Mouse (Mus musculus) megakaryocyte, embryonic 14.5 days (primary cell): Measurements from ENCODE around the gene Kif11.

ENCODE experiments used
- FLI1 ChIP-seq: IDR thresholded peaks from 2 replicates; pipeline ENCODE4 v1.6.1; 2012; ENCODE audit warnings: low read length, inconsistent platforms, mixed read lengths
- GATA1 ChIP-seq: IDR thresholded peaks from 3 replicates; pipeline ENCODE4 v1.6.1; 2012; ENCODE audit warnings: mixed read lengths, low read length, inconsistent platforms, borderline replicate concordance

GRCm38 (mm10) chr19:37449246-37449645 lies 73.0 kb downstream of the Kif11 start:
- no peak for TF ChIP-seq GATA1
- TF ChIP-seq FLI1, result no peak
